Comparison of ENCODE assay signal across 8 mouse cellular contexts in the genomic region with DNA sequence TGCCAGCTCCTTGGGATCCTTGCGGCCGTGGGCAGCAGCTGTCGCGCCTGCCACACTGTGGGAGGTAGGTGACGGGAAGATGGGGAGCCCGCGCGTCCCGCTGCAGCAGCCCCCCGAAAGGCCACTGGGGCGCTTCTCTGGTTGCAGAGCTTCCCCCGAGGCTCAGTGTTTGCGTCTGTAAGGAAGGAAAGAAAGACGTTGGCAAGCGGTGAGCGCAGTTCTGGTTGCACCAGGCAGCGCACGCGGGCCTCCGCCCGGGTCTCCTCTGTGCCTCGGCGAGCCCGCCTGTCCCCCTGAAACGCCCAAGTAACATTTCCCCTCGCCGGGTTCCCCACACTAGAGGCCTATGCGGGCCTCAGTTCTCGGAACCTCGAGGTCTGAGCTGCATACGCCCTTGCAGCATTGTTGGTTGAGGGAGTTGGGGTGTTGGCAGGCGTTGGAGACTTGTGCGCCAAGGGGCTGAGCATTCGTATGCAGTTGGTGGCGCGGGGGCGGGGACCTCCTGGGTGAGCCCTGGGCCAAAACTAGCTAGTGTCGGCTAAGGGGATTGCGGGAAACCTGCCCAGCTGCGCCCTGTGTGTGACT. TPM values are rescaled to one million over a fixed set of nuclear protein-coding genes. Genes with fewer than 3 reads are reported as not detected.
DNase-seq lines count a peak whose midpoint lies in the region; ATAC-seq lines count a peak whose summit lies in the region.

No protein-coding gene starts in this region.

- H3K36me3 ChIP-seq in hindbrain, embryonic 15.5 days = no peaks in the 10 kb centered on the region

- peak; percentile 61 for DNase-seq in T-cell, adult 2 months (ENCODE audit: low spot score)
- DNase-seq in cerebellum, postnatal 36 days = peak; percentile 84 to 87
- peak; percentile 86 to 91 for DNase-seq in frontal cortex, postnatal 36 days (ENCODE audit: low spot score in 2 of 2)
- DNase-seq in left cerebral cortex, adult 18-20 months (ENCODE audit: low spot score in 2 of 2) = peak; percentile 87 to 88
- DNase-seq in lung, postnatal 4 days = peak; percentile 86 to 92
- peak; percentile 84 to 90 for DNase-seq in right cerebral cortex, adult 2 months (ENCODE audit: low spot score in 2 of 2)
- peak; percentile 61 for DNase-seq in urinary bladder, postnatal 10 days (ENCODE audit: low spot score)

- no peaks in the 10 kb centered on the region for H3K9me3 ChIP-seq in hindbrain, embryonic 15.5 days

- H3K4me1 ChIP-seq in hindbrain, embryonic 15.5 days (replicated peaks) = peaks cover 23% of the 10 kb centered on the region

- peak overlapping the region; percentile 96 for H3K27ac ChIP-seq in hindbrain, embryonic 15.5 days (replicated peaks)

- H3K4me3 ChIP-seq in hindbrain, embryonic 15.5 days = peak overlapping the region; percentile 76

- peak overlapping the region; percentile 81 for H3K4me2 ChIP-seq in hindbrain, embryonic 15.5 days

- peak overlapping the region; percentile 68 for H3K9ac ChIP-seq in hindbrain, embryonic 15.5 days

- under 1% methylated on average over 30 of the region's 40 CpGs for WGBS in hindbrain, embryonic 15.5 days

- ATAC-seq in hindbrain, embryonic 15.5 days (ENCODE audit: low FRiP score, low read depth) = peak; percentile 82

- no peaks in the 10 kb centered on the region for H3K27me3 ChIP-seq in hindbrain, embryonic 15.5 days

RNA-seq across cellular contexts. Expression of a gene that starts 0.5 kb away (rescaled TPM):
- polyA plus RNA-seq in hindbrain, embryonic 15.5 days (2015; fragmentation: Nextera tagmentation; extraction: Ambion mirVana) = 32.5 and 34.3 TPM in 2 replicates
- 10 to 100 TPM; 29.2 to 30.4 TPM for total RNA-seq in left cerebral cortex, adult 18-20 months (2021)

RNA-seq across cellular contexts. Expression of a gene that starts 31.0 kb away (rescaled TPM):
- polyA plus RNA-seq in hindbrain, embryonic 15.5 days (2015; fragmentation: Nextera tagmentation; extraction: Ambion mirVana) = 0.12 TPM in 1 of 2 replicates, not detected in the other
- total RNA-seq in left cerebral cortex, adult 18-20 months (2021) = not detected

Comparison
In these comparisons a context has a peak if more than half of its experiments do, and no peak if none do; other contexts are left out.
1. Peak in every context shown above with its lines: DNase-seq, ATAC-seq, H3K4me3 ChIP-seq and H3K27ac ChIP-seq.